Mouse (Mus musculus): ENCODE measurements around the gene Rbfox1.

DNA sequence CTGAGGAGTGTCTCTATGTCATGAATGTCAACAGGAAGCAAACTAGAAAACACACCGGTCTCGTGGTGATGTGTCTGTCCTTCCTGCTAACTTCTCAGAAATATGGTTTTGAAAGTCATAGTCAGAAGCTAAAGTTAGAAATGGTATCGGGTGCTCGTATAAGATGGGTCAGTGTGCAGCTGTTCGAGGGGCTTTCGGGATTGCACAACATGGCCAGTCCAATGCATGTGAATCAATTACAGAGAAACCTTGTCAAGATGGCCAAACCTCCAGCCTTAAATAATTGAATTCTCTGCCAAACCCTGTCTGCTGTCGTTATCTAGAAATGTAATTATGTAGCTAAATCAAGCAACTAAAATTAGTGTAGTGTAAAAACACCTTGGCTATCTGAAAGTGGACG lies 1182.0 kb downstream of the Rbfox1 start:
- TF ChIP-seq TAL1 (conservative IDR thresholded peaks at IDR 0.05; ENCODE audit: low read depth, low read length) (no peak), CTCF (IDR thresholded peaks at IDR 0.05; ENCODE audit: low read depth, low read length) (no peak), GATA1 (IDR thresholded peaks at IDR 0.05; ENCODE audit: borderline replicate concordance, low read length) (no peak), POLR2AphosphoS5 (IDR thresholded peaks at IDR 0.05; ENCODE audit: insufficient replicate concordance, low read depth, low read length) (no peak)
